Comparison of ENCODE assay signal across 8 mouse cellular contexts in the genomic region with DNA sequence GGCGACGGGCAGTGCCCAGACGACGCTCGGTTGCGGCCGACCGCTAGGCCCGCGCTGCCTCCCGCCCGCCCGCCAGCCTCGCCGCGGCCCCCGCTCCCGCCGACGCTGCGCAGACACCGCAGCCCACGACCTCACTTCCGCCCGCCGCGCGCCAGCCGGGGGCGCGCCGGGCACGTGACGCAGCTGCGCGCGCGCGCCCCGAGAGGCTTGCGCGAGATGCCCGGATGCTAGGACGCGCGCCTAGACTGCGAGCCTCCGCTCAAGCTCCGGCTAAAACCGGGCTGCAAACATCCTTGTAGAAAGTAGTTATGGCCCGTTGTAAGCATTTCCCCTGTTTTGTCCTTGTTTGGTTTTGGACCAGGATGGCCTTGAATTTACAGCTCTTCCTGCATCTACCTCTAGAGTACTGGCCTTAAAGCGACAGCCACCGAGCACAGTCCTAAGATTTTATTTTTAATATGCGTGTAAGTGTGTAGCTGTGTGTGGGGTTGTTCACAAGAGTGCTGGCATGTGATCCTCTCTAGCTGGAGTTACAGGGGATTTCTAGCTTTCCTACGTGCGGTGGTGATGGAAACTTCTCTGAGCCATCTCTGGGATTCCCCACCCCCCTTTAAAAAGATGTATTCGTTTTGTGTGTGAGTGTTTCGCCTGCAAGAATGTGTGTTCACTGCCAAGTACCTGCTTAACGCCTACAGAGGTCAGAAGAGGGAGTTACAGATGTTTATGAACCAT. TPM values are rescaled to one million over a fixed set of nuclear protein-coding genes. Genes with fewer than 3 reads are reported as not detected.
DNase-seq lines count a peak whose midpoint lies in the region; ATAC-seq and TF ChIP-seq lines count a peak whose summit lies in the region.

A gene (minus strand): TSS at position 179 of the 732 bp plus-strand sequence.

- H3K4me3 ChIP-seq in E14TG2a.4 (replicated peaks; ENCODE audit: low read length): peak within 1 kb of the TSS; percentile 88
- H3K4me3 ChIP-seq in forebrain, embryonic 13.5 days: peak within 1 kb of the TSS; percentile 76
- H3K4me3 ChIP-seq in liver, postnatal 0 days (ENCODE audit: low read depth, low read length): peak within 1 kb of the TSS; percentile 83
- peak within 1 kb of the TSS; percentile 72 for H3K4me3 ChIP-seq in neural tube, embryonic 14.5 days (ENCODE audit: low read depth, low read length)

- no peak for TF ChIP-seq EP300 in liver, postnatal 0 days (IDR thresholded peaks at IDR 0.05; ENCODE audit: low read depth)

- intact Hi-C loops in heart, postnatal 10 days (cut with DNase I): no loop called here

- WGBS in forebrain, embryonic 13.5 days: 1% methylated on average over 56 of the region's 59 CpGs
- WGBS in large intestine, adult 2 months: under 1% methylated on average over 57 of the region's 59 CpGs
- under 1% methylated on average over 54 of the region's 59 CpGs for WGBS in liver, postnatal 0 days (ENCODE audit: insufficient replicate concordance)
- WGBS in neural tube, embryonic 14.5 days: 3% methylated on average over 59 of the region's 59 CpGs

- 0 out of 2 replicates have a peak, but pooled peaks cover 3% of the 10 kb centered on the region for H3K9me3 ChIP-seq in E14TG2a.4 (ENCODE audit: low read length)
- H3K9me3 ChIP-seq in forebrain, embryonic 13.5 days (replicated peaks): no peaks in the 10 kb centered on the region
- no peaks in the 10 kb centered on the region for H3K9me3 ChIP-seq in liver, postnatal 0 days (ENCODE audit: low read length)
- H3K9me3 ChIP-seq in neural tube, embryonic 14.5 days (ENCODE audit: control insufficient read depth, low read length): no peaks in the 10 kb centered on the region

- peak; percentile 77 for DNase-seq in c-Kit-positive CD71-positive TER-119-positive erythroid progenitor cells, embryonic 14.5 days (ENCODE audit: low spot score)
- DNase-seq in heart, postnatal 10 days: peak; percentile 92
- DNase-seq in large intestine, adult 2 months (ENCODE audit: low read depth, low spot score): no peak
- peak; percentile 91 for DNase-seq in liver, postnatal 0 days
- peak; percentile 93 for DNase-seq in testis, postnatal 10 days (ENCODE audit: low spot score)

- peaks cover 44% of the 10 kb centered on the region for H3K4me1 ChIP-seq in E14TG2a.4 (replicated peaks; ENCODE audit: low read depth, low read length)
- peaks cover 36% of the 10 kb centered on the region for H3K4me1 ChIP-seq in forebrain, embryonic 13.5 days
- peaks cover 39% of the 10 kb centered on the region for H3K4me1 ChIP-seq in liver, postnatal 0 days (ENCODE audit: insufficient read depth)
- H3K4me1 ChIP-seq in neural tube, embryonic 14.5 days (ENCODE audit: control insufficient read depth, insufficient read depth, low read length): peaks cover 23% of the 10 kb centered on the region

- no peak for TF ChIP-seq CTCF in E14TG2a.4 (conservative IDR thresholded peaks at IDR 0.05; ENCODE audit: low read length)
- 0 out of 2 replicates have a peak, but pooled peaks have one; percentile 4 for TF ChIP-seq CTCF in liver, postnatal 0 days (IDR thresholded peaks at IDR 0.05; ENCODE audit: low read depth)

- H3K27me3 ChIP-seq in E14TG2a.4 (ENCODE audit: insufficient read depth, low read length): peaks cover 10% of the 10 kb centered on the region; the same call in 1 of the 2 replicates
- H3K27me3 ChIP-seq in forebrain, embryonic 13.5 days: no peaks in the 10 kb centered on the region
- no peaks in the 10 kb centered on the region for H3K27me3 ChIP-seq in liver, postnatal 0 days (ENCODE audit: insufficient read depth, low read length)
- no peaks in the 10 kb centered on the region for H3K27me3 ChIP-seq in neural tube, embryonic 14.5 days (ENCODE audit: control insufficient read depth, insufficient read depth, low read length)

- peaks cover 16% of the 10 kb centered on the region for H3K36me3 ChIP-seq in E14TG2a.4 (ENCODE audit: insufficient read depth, low read length)
- H3K36me3 ChIP-seq in forebrain, embryonic 13.5 days (ENCODE audit: poor library complexity, severe bottlenecking): peaks cover 7% of the 10 kb centered on the region; the same call in 1 of the 2 replicates
- H3K36me3 ChIP-seq in liver, postnatal 0 days (replicated peaks; ENCODE audit: insufficient read depth, low read length): peaks cover 2% of the 10 kb centered on the region; the same call in 1 of the 2 replicates
- H3K36me3 ChIP-seq in neural tube, embryonic 14.5 days (ENCODE audit: control insufficient read depth, insufficient read depth, low read length): no peaks in the 10 kb centered on the region

- ATAC-seq in forebrain, embryonic 13.5 days: peak; percentile 89
- peak; percentile 98 for ATAC-seq in liver, postnatal 0 days
- peak; percentile 93 for ATAC-seq in neural tube, embryonic 14.5 days (ENCODE audit: low read depth)

- H3K27ac ChIP-seq in forebrain, embryonic 13.5 days: peak within 1 kb of the TSS; percentile 96
- peak within 1 kb of the TSS; percentile 99 for H3K27ac ChIP-seq in liver, postnatal 0 days (ENCODE audit: low read depth)
- peak within 1 kb of the TSS; percentile 95 for H3K27ac ChIP-seq in neural tube, embryonic 14.5 days (ENCODE audit: low read depth, low read length)

- peak within 1 kb of the TSS; percentile 94 for H3K9ac ChIP-seq in forebrain, embryonic 13.5 days
- H3K9ac ChIP-seq in liver, postnatal 0 days (replicated peaks): peak within 1 kb of the TSS; percentile 91
- H3K9ac ChIP-seq in neural tube, embryonic 14.5 days (replicated peaks; ENCODE audit: low read depth, low read length): peak within 1 kb of the TSS; percentile 88

- H3K4me2 ChIP-seq in forebrain, embryonic 13.5 days: peak within 1 kb of the TSS; percentile 98
- H3K4me2 ChIP-seq in liver, postnatal 0 days (ENCODE audit: low read depth, low read length): peak within 1 kb of the TSS; percentile 90
- peak within 1 kb of the TSS; percentile 87 for H3K4me2 ChIP-seq in neural tube, embryonic 14.5 days (ENCODE audit: low read depth, low read length)

RNA-seq across cellular contexts. Expression of the gene that starts here (rescaled TPM):
- polyA plus RNA-seq in forebrain, embryonic 13.5 days (2015; fragmentation: Nextera tagmentation; extraction: Ambion mirVana): 126 and 137 TPM in 2 replicates
- 10 to 100 TPM; 72.6 to 78.1 TPM for total RNA-seq in heart, postnatal 10 days (2021)
- 115 and 144 TPM in 2 replicates for polyA plus RNA-seq in large intestine, adult 2 months (2012; rRNA removed)
- polyA plus RNA-seq in liver, postnatal 0 days (2015; fragmentation: Nextera tagmentation; extraction: Ambion mirVana): 9.6 and 11.3 TPM in 2 replicates
- polyA plus RNA-seq in neural tube, embryonic 14.5 days (2014; fragmentation: Nextera tagmentation; extraction: Ambion mirVana): 90.5 and 136 TPM in 2 replicates
